Mouse (Mus musculus) liver, embryonic 13.5 days (tissue): Measurements from ENCODE around the gene Ctnna3. TPM values are rescaled to one million over a fixed set of nuclear protein-coding genes. Genes with fewer than 3 reads are reported as not detected.
"Not testable (repeated sequence)": the region's sequence is repeated elsewhere in the genome, so short reads cannot be mapped to it uniquely, and the experiment has no call there.

Experiments
- ATAC-seq: fragments of 200-750 bp; cut with Nextera tagmentation; 2 replicates; pipeline ENCODE4 v1.8.0; 2017; ENCODE audit warnings: low read depth, mild to moderate bottlenecking, moderate number of reproducible peaks, moderate library complexity
- DNase-seq: peaks from one replicate; pipeline ENCODE4 v3.0.0; 2022
- H3K27ac ChIP-seq: fragments of 300-500 bp; sonication (generic); 2 replicates; pipeline ENCODE4 v1.5.1; 2015; ENCODE audit warnings: moderate library complexity, mild to moderate bottlenecking, inconsistent platforms
- H3K27me3 ChIP-seq: fragments of 300-500 bp; sonication (generic); 2 replicates; pipeline ENCODE4 v1.6.1; 2015; ENCODE audit warnings: mild to moderate bottlenecking, inconsistent platforms
- H3K36me3 ChIP-seq: fragments of 300-500 bp; sonication (generic); 2 replicates; pipeline ENCODE4 v1.6.1; 2015; ENCODE audit warnings: mild to moderate bottlenecking, inconsistent platforms
- H3K4me1 ChIP-seq: fragments of 300-500 bp; sonication (generic); replicated peaks from 2 replicates; pipeline ENCODE4 v1.6.1; 2015; ENCODE audit warnings: inconsistent platforms
- H3K4me2 ChIP-seq: fragments of 300-500 bp; sonication (generic); 2 replicates; pipeline ENCODE4 v1.6.1; 2015; ENCODE audit warnings: inconsistent platforms, mild to moderate bottlenecking, moderate library complexity
- H3K4me3 ChIP-seq: fragments of 300-500 bp; sonication (generic); replicated peaks from 2 replicates; pipeline ENCODE4 v1.5.1; 2015; ENCODE audit warnings: mild to moderate bottlenecking, inconsistent platforms
- H3K9ac ChIP-seq: fragments of 300-500 bp; sonication (generic); 2 replicates; pipeline ENCODE4 v1.6.1; 2015; ENCODE audit warnings: mild to moderate bottlenecking, inconsistent platforms
- H3K9me3 ChIP-seq: fragments of 300-500 bp; sonication (generic); replicated peaks from 2 replicates; pipeline ENCODE4 v1.6.1; 2016; ENCODE audit warnings: inconsistent platforms
- WGBS: fragments of 180-500 bp; shearing (Covaris S2); methylation state at CpG from one replicate; pipeline ENCODE4 v1.1.7; 2015; ENCODE audit not compliant: insufficient replicate concordance; 5-methylcytosine and 5-hydroxymethylcytosine counted together
- polyA plus RNA-seq: library from polyadenylated mRNA; unstranded; fragments of >200 nt; fragmentation: Nextera tagmentation; extraction: Ambion mirVana; gene quantifications from 2 replicates; pipeline ENCODE4 v1.2.1, GENCODE M21; 2015

The Ctnna3 gene
- polyA plus RNA-seq, 1 experiment from 2014 or later: 0.05 TPM

GRCm38 (mm10) chr10:63410162-63410956 lies 19.5 kb upstream of the Ctnna3 start:
- H3K4me3 ChIP-seq: no peak overlapping the region
- H3K4me2 ChIP-seq: peak overlapping the region; percentile 29
- no peak for DNase-seq
- no peaks in the 10 kb centered on the region for H3K9me3 ChIP-seq
- 58% methylated on average over 16 of the region's 16 CpGs for WGBS
- no peak overlapping the region for H3K27ac ChIP-seq
- H3K4me1 ChIP-seq: peaks cover 13% of the 10 kb centered on the region; the same call in 1 of the 2 replicates
- no peaks in the 10 kb centered on the region for H3K27me3 ChIP-seq
- no peaks in the 10 kb centered on the region for H3K36me3 ChIP-seq
- peak; percentile 45; the same call in 1 of the 2 replicates for ATAC-seq
- H3K9ac ChIP-seq: no peak overlapping the region

DNA sequence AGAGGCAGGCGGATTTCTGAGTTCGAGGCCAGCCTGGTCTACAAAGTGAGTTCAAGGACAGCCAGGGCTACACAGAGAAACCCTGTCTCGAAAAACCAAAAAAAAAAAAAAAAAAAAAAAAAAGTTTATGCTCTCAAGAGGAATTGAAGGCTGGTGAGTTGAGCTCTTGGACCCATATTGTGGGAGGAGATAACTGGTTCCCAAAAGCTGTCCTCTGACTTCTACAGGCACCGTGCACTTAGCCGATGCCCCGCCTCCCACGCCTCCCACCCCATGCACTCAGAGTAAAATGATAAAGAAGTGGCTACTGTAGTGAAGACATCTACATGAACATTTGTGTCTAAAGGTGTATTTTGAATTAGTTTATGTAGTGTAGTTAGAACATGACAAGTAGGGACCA lies 18.2 kb upstream of the Ctnna3 start:
- not testable (repeated sequence) for H3K27me3 ChIP-seq, H3K9me3 ChIP-seq, H3K4me2 ChIP-seq, DNase-seq, H3K36me3 ChIP-seq, H3K4me3 ChIP-seq, H3K9ac ChIP-seq, H3K27ac ChIP-seq
- peak; percentile 57; the same call in 1 of the 2 replicates for ATAC-seq
- WGBS: 54% methylated on average over 5 of the region's 7 CpGs
- peaks cover 13% of the 10 kb centered on the region; the same call in 1 of the 2 replicates for H3K4me1 ChIP-seq

DNA sequence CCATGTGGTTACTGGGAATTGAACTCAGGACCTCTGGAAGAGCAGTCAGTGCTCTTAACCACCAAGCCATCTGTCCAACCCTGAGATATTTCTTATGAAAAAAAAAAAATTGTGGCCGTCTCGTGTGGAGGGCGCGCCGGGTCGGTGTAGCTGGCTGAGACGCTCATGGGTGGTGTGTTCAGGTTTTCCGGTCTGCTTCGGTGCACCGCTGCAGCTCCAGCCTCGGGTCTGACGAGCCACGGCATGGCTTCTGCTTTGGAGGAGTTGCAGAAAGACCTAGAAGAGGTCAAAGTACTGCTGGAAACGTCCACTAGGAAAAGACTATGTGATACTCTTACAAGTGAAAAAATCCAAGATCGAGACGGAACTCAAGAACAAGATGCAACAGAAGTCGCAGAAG lies 17.1 kb upstream of the Ctnna3 start:
- no peaks in the 10 kb centered on the region for H3K27me3 ChIP-seq
- ATAC-seq (no peak), DNase-seq (no peak)
- WGBS: 75% methylated on average over 17 of the region's 17 CpGs
- H3K36me3 ChIP-seq: no peaks in the 10 kb centered on the region
- H3K4me2 ChIP-seq: no peak overlapping the region
- H3K27ac ChIP-seq: no peak overlapping the region
- H3K9ac ChIP-seq: no peak overlapping the region
- no peak overlapping the region for H3K4me3 ChIP-seq
- peaks cover 13% of the 10 kb centered on the region; the same call in 1 of the 2 replicates for H3K4me1 ChIP-seq
- no peaks in the 10 kb centered on the region for H3K9me3 ChIP-seq

DNA sequence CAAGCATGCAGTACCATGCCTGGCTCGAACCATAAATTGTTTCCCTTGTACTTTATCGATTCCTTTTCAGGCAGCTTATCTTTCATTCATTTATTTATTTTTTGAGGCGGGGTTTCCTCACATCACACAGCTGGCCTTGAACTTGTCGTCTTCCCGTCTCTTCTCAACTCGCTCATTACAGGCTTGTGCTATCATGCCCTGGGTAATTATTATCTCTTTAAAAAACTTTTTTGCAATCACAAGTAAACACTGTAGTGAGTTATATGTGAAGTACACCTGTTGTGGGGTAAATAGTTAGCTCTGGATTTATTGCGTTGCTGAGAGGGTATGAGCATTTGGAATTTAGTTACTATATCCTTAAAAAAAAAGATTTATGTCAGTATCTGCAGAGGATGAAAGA lies 14.6 kb upstream of the Ctnna3 start:
- Histone ChIP-seq H3K27me3 (no peaks in the 10 kb centered on the region), H3K4me2 (no peak overlapping the region), H3K9ac (no peak overlapping the region), H3K36me3 (no peaks in the 10 kb centered on the region), H3K4me1 (peaks cover 4% of the 10 kb centered on the region; the same call in 1 of the 2 replicates), H3K4me3 (no peak overlapping the region), H3K27ac (no peak overlapping the region), H3K9me3 (no peaks in the 10 kb centered on the region)
- ATAC-seq (no peak), DNase-seq (no peak)
- WGBS: 44% methylated on average over 7 of the region's 7 CpGs

DNA sequence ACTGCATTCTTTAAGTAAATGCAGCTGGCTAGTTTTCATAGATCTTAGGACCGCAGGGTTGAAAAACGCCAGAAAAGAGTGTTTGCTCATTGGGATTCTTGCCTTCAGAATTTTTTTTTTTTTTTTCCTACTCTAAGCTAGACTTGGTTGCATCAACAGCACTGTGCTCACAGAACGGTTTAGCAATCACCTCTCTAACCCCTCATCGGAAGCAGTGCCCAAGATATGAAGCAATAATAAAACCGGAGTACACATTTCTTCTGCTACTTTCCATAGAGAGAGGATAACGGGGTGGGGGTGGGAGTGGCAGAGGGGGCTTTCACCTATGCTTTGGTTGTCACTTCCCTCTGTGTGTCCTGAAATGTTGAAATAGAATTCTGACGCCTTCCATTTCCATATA lies 14.0 kb upstream of the Ctnna3 start:
- 34% methylated on average over 7 of the region's 7 CpGs for WGBS
- Histone ChIP-seq H3K36me3 (no peaks in the 10 kb centered on the region), H3K4me2 (peak overlapping the region; percentile 27), H3K4me1 (no peaks in the 10 kb centered on the region; the same call in 1 of the 2 replicates), H3K27ac (no peak overlapping the region), H3K9ac (no peak overlapping the region), H3K4me3 (no peak overlapping the region), H3K27me3 (no peaks in the 10 kb centered on the region), H3K9me3 (no peaks in the 10 kb centered on the region)
- no peak for DNase-seq
- no peak for ATAC-seq

- no peak overlapping the region for H3K4me3 ChIP-seq
- no peaks in the 10 kb centered on the region for H3K27me3 ChIP-seq
- no peak overlapping the region for H3K9ac ChIP-seq
- 34% methylated on average over 5 of the region's 5 CpGs for WGBS
- H3K36me3 ChIP-seq: no peaks in the 10 kb centered on the region
- H3K9me3 ChIP-seq: no peaks in the 10 kb centered on the region
- H3K4me2 ChIP-seq: no peak overlapping the region
- no peak for ATAC-seq
- H3K4me1 ChIP-seq: peaks cover 2% of the 10 kb centered on the region
- H3K27ac ChIP-seq: no peak overlapping the region
- DNase-seq: no peak
These were observed 12.8 kb upstream of the Ctnna3 start for GRCm38 (mm10) chr10:63417061-63417460.

- WGBS: 80% methylated on average over 18 of the region's 18 CpGs
- Histone ChIP-seq H3K27ac (peak within 1 kb of the TSS; percentile 71), H3K36me3 (no peaks in the 10 kb centered on the region), H3K4me1 (peaks cover 23% of the 10 kb centered on the region), H3K27me3 (no peaks in the 10 kb centered on the region), H3K9ac (no peak within 1 kb of the TSS), H3K4me2 (no peak within 1 kb of the TSS), H3K9me3 (no peaks in the 10 kb centered on the region), H3K4me3 (no peak within 1 kb of the TSS)
- ATAC-seq: no peak
- peak; percentile 62 for DNase-seq
These were observed 7.9 kb upstream of the Ctnna3 start, which contains the start of gene Gm7075 for GRCm38 (mm10) chr10:63421739-63422735. Gene Gm7075 (minus strand): TSS chr10:63421789.

- DNase-seq (no peak), ATAC-seq (no peak)
- Histone ChIP-seq H3K4me2 (no peak overlapping the region), H3K9ac (no peak overlapping the region), H3K27me3 (no peaks in the 10 kb centered on the region), H3K27ac (peak overlapping the region; percentile 71), H3K4me1 (peaks cover 26% of the 10 kb centered on the region), H3K4me3 (no peak overlapping the region), H3K36me3 (no peaks in the 10 kb centered on the region), H3K9me3 (no peaks in the 10 kb centered on the region)
- 84% methylated on average over 5 of the region's 5 CpGs for WGBS
These were observed 7.2 kb upstream of the Ctnna3 start for GRCm38 (mm10) chr10:63422736-63422992.

GRCm38 (mm10) chr10:63423591-63424474 lies 6.1 kb upstream of the Ctnna3 start:
- H3K27ac ChIP-seq: peak overlapping the region; percentile 71
- no peaks in the 10 kb centered on the region for H3K27me3 ChIP-seq
- WGBS: 39% methylated on average over 9 of the region's 9 CpGs
- no peak overlapping the region for H3K9ac ChIP-seq
- DNase-seq: peak; percentile 52
- no peak overlapping the region for H3K4me3 ChIP-seq
- no peaks in the 10 kb centered on the region for H3K9me3 ChIP-seq
- peaks cover 34% of the 10 kb centered on the region for H3K4me1 ChIP-seq
- peak; percentile 89 for ATAC-seq
- H3K36me3 ChIP-seq: no peaks in the 10 kb centered on the region
- H3K4me2 ChIP-seq: peak overlapping the region; percentile 35

DNA sequence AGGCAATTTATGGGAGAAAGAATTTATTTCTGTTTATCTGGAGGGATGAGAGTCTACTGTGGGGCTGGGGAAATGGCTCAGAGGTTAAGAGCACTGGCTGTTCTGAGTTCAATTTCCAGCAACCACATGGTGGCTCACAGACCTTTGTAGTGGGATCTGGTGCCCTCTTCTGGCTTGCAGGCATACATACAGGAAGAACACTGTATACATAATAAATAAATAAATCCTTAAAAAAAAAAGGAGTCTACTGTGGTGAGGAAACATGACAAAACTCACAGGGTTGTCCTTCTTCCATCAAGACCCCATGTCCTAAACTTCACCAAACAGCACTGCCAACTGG lies 5.5 kb upstream of the Ctnna3 start:
- Histone ChIP-seq H3K4me2 (no peak overlapping the region), H3K27me3 (no peaks in the 10 kb centered on the region), H3K4me3 (no peak overlapping the region), H3K9ac (no peak overlapping the region), H3K9me3 (no peaks in the 10 kb centered on the region), H3K36me3 (no peaks in the 10 kb centered on the region), H3K4me1 (peaks cover 38% of the 10 kb centered on the region), H3K27ac (peak overlapping the region; percentile 71)
- ATAC-seq (no peak), DNase-seq (peak; percentile 46)

DNA sequence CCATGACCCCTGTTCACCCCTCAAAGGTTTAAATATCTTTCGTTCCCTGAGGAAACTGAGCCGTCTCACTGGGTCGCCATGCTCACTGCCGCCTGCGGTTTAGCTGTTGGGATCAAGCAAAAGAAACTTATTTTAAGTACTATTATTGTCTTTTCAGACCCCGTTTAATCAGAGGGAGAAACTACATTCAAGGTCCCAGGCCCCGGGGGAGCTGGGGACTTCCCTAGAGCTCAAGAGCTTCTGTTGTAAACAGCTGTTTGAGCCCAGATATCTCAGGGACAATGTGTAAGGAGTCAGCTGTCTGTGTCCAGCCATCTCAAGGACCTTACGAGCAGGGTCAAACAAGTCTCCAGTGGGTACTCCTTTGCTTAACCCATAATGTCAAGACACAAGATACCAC lies 2.8 kb upstream of the Ctnna3 start:
- 71% methylated on average over 8 of the region's 8 CpGs for WGBS
- Histone ChIP-seq H3K9ac (no peak overlapping the region), H3K27ac (no peak overlapping the region), H3K4me2 (no peak overlapping the region), H3K4me3 (no peak overlapping the region), H3K36me3 (no peaks in the 10 kb centered on the region), H3K9me3 (no peaks in the 10 kb centered on the region), H3K27me3 (no peaks in the 10 kb centered on the region), H3K4me1 (peaks cover 42% of the 10 kb centered on the region)
- no peak for DNase-seq
- ATAC-seq: no peak
